Mouse (Mus musculus) intestine, postnatal 0 days (tissue): ENCODE data around the gene Gbx2. TPM values are rescaled to one million over a fixed set of nuclear protein-coding genes. Genes with fewer than 3 reads are reported as not detected.

Experiments used
- ATAC-seq: fragments of 200-750 bp; cut with Nextera tagmentation; 2 replicates; pipeline ENCODE4 v1.8.0; 2017; ENCODE audit warnings: mild to moderate bottlenecking, moderate TSS enrichment, moderate library complexity
- H3K27ac ChIP-seq: fragments of 300-500 bp; sonication (generic); 2 replicates; pipeline ENCODE4 v1.5.1; 2014; ENCODE audit warnings: mild to moderate bottlenecking, low read depth, low read length, moderate library complexity
- H3K27me3 ChIP-seq: fragments of 300-500 bp; sonication (generic); replicated peaks from 2 replicates; pipeline ENCODE4 v1.6.1; 2014; ENCODE audit warnings: low read length, mixed read lengths; ENCODE audit not compliant: control insufficient read depth, insufficient read depth
- H3K36me3 ChIP-seq: fragments of 300-500 bp; sonication (generic); 2 replicates; pipeline ENCODE4 v1.6.1; 2014; ENCODE audit warnings: mild to moderate bottlenecking, moderate library complexity; ENCODE audit not compliant: control insufficient read depth, insufficient read depth
- H3K4me1 ChIP-seq: fragments of 300-500 bp; sonication (generic); replicated peaks from 2 replicates; pipeline ENCODE4 v1.6.1; 2014; ENCODE audit warnings: antibody characterized with exemption, low read length, mixed read lengths; ENCODE audit not compliant: control insufficient read depth, insufficient read depth
- H3K4me2 ChIP-seq: fragments of 300-500 bp; sonication (generic); replicated peaks from 2 replicates; pipeline ENCODE4 v1.6.1; 2014; ENCODE audit warnings: low read depth, mild to moderate bottlenecking, moderate library complexity
- H3K4me3 ChIP-seq: fragments of 300-500 bp; sonication (generic); 2 replicates; pipeline ENCODE4 v1.5.1; 2014; ENCODE audit warnings: low read depth, low read length
- H3K9ac ChIP-seq: fragments of 300-500 bp; sonication (generic); 2 replicates; pipeline ENCODE4 v1.6.1; 2014; ENCODE audit warnings: mild to moderate bottlenecking, low read depth, low read length
- H3K9me3 ChIP-seq: fragments of 300-500 bp; sonication (generic); 2 replicates; pipeline ENCODE4 v1.6.1; 2016; ENCODE audit warnings: mixed run types; ENCODE audit not compliant: control insufficient read depth
- CTCF ChIP-seq: sonication (generic); IDR thresholded peaks from 2 replicates; pipeline ENCODE4 v1.5.1; 2016; ENCODE audit warnings: low read depth, mild to moderate bottlenecking, control low read depth, antibody characterized with exemption, moderate library complexity
- WGBS: fragments of 180-500 bp; shearing (Covaris S2); extraction: QIAGEN DNeasy Blood & Tissue Kit; methylation state at CpG from one replicate; pipeline ENCODE4 v1.1.7; 2014; 5-methylcytosine and 5-hydroxymethylcytosine counted together
- polyA plus RNA-seq: library from polyadenylated mRNA; unstranded; fragments of >200 nt; fragmentation: Nextera tagmentation; extraction: Ambion mirVana; gene quantifications from 2 replicates; pipeline ENCODE4 v1.2.1, GENCODE M21; 2015

Gbx2 gene
- polyA plus RNA-seq, 1 experiment from 2014 or later: 0.08 TPM

- Histone ChIP-seq H3K36me3 (no peaks in the 10 kb centered on the region), H3K27ac (no peak overlapping the region), H3K4me2 (no peak overlapping the region; the same call in 1 of the 2 replicates), H3K9me3 (no peaks in the 10 kb centered on the region), H3K9ac (no peak overlapping the region), H3K4me1 (no peaks in the 10 kb centered on the region), H3K27me3 (peaks cover 39% of the 10 kb centered on the region), H3K4me3 (peak overlapping the region; percentile 49)
- 51% methylated on average over 10 of the region's 10 CpGs for WGBS
- ATAC-seq: no peak
- no peak for TF ChIP-seq CTCF
Observed at GRCm38 (mm10) chr1:89969072-89969713, 38.2 kb upstream of the Gbx2 start.

- Histone ChIP-seq H3K4me1 (no peaks in the 10 kb centered on the region), H3K4me3 (peak overlapping the region; percentile 49), H3K9ac (no peak overlapping the region), H3K9me3 (no peaks in the 10 kb centered on the region), H3K36me3 (no peaks in the 10 kb centered on the region), H3K27ac (no peak overlapping the region), H3K27me3 (peaks cover 39% of the 10 kb centered on the region), H3K4me2 (peak overlapping the region; percentile 87)
- peak; percentile 66 for ATAC-seq
- under 1% methylated on average over 95 of the region's 95 CpGs for WGBS
- TF ChIP-seq CTCF: no peak
Observed at GRCm38 (mm10) chr1:89968111-89968851, 37.3 kb upstream of the Gbx2 start.

DNA sequence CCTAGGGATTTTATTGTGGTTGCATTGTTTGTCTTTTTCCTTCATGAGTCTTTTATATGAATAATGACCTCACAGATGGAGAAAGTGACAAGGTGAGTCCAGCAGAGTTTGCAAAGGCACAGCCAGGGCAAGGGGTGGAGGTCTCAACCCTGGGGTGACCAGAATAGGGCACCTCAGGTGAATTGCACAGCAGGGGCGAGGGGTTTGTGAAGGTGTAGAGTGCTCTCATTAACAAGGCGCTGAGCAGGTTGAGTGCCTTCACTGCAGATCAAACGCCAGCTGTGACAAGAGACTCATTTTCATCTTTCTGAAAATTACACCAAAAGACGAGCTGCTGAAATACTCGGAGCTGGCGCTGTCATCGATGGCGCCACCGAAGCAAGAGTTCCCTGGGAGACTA is 36.6 kb upstream of the Gbx2 start:
- no peaks in the 10 kb centered on the region for H3K36me3 ChIP-seq
- 21% methylated on average over 9 of the region's 9 CpGs for WGBS
- no peak overlapping the region for H3K9ac ChIP-seq
- H3K4me3 ChIP-seq: no peak overlapping the region
- peaks cover 42% of the 10 kb centered on the region for H3K27me3 ChIP-seq
- H3K9me3 ChIP-seq: no peaks in the 10 kb centered on the region
- H3K4me2 ChIP-seq: peak overlapping the region; percentile 87; the same call in 1 of the 2 replicates
- H3K27ac ChIP-seq: no peak overlapping the region
- no peak for TF ChIP-seq CTCF
- no peak for ATAC-seq
- no peaks in the 10 kb centered on the region for H3K4me1 ChIP-seq

- no peak for TF ChIP-seq CTCF
- H3K27ac ChIP-seq: no peak overlapping the region
- ATAC-seq: no peak
- H3K27me3 ChIP-seq: peaks cover 27% of the 10 kb centered on the region
- H3K4me2 ChIP-seq: no peak overlapping the region
- 74% methylated on average over 12 of the region's 12 CpGs for WGBS
- H3K36me3 ChIP-seq: no peaks in the 10 kb centered on the region
- H3K4me1 ChIP-seq: no peaks in the 10 kb centered on the region
- no peak overlapping the region for H3K4me3 ChIP-seq
- no peak overlapping the region for H3K9ac ChIP-seq
- H3K9me3 ChIP-seq: no peaks in the 10 kb centered on the region
Observed at GRCm38 (mm10) chr1:89964426-89964825, 33.4 kb upstream of the Gbx2 start.

GRCm38 (mm10) chr1:89963296-89963695 is 32.3 kb upstream of the Gbx2 start:
- Histone ChIP-seq H3K27me3 (peaks cover 15% of the 10 kb centered on the region), H3K27ac (no peak overlapping the region), H3K4me3 (no peak overlapping the region), H3K9me3 (no peaks in the 10 kb centered on the region), H3K4me2 (no peak overlapping the region), H3K9ac (no peak overlapping the region), H3K36me3 (no peaks in the 10 kb centered on the region), H3K4me1 (no peaks in the 10 kb centered on the region)
- no peak for TF ChIP-seq CTCF
- WGBS: 77% methylated on average over 2 of the region's 2 CpGs
- no peak for ATAC-seq

- Histone ChIP-seq H3K4me1 (no peaks in the 10 kb centered on the region), H3K9ac (no peak overlapping the region), H3K4me2 (no peak overlapping the region), H3K27me3 (peaks cover 5% of the 10 kb centered on the region), H3K4me3 (no peak overlapping the region), H3K36me3 (no peaks in the 10 kb centered on the region), H3K27ac (no peak overlapping the region), H3K9me3 (no peaks in the 10 kb centered on the region)
- no peak for TF ChIP-seq CTCF
- ATAC-seq: no peak
- 30% methylated on average over 13 of the region's 13 CpGs for WGBS
Observed at GRCm38 (mm10) chr1:89962092-89962491, 31.1 kb upstream of the Gbx2 start.
